Mouse (Mus musculus) ES-E14 (cell line): Measurements from ENCODE around the gene Olfr1271. TPM values are rescaled to one million over a fixed set of nuclear protein-coding genes. Genes with fewer than 3 reads are reported as not detected.
"Not testable (repeated sequence)": the region's sequence is repeated elsewhere in the genome, so short reads cannot be mapped to it uniquely, and the experiment has no call there.

Experiments used
- DNase-seq: peaks from one replicate; pipeline ENCODE4 v3.0.0-alpha.2; 2013; ENCODE audit warnings: low read depth, low spot score
- H3K27ac ChIP-seq: 2 replicates; pipeline ENCODE4 v1.5.1; 2012; ENCODE audit warnings: low read depth, mild to moderate bottlenecking, low read length, moderate library complexity, mixed read lengths; ENCODE audit not compliant: poor library complexity, insufficient read depth, severe bottlenecking
- H3K36me3 ChIP-seq: 2 replicates; pipeline ENCODE4 v1.6.1; 2012; ENCODE audit warnings: mild to moderate bottlenecking, low read length, moderate library complexity, mixed read lengths; ENCODE audit not compliant: control insufficient read depth, poor library complexity, insufficient read depth, severe bottlenecking
- H3K4me1 ChIP-seq, 2 experiments: fragments of 150-350 bp in 1 of 2; sonication (generic) in 1 of 2; 2 replicates each; pipeline ENCODE4 v1.6.1; 2012; ENCODE audit warnings: low read length in 2 of 2, mild to moderate bottlenecking in 1 of 2, mixed read lengths in 1 of 2; ENCODE audit not compliant: control insufficient read depth in 2 of 2, insufficient read depth in 2 of 2, poor library complexity in 1 of 2
- H3K4me3 ChIP-seq, 2 experiments: fragments of 150-350 bp in 1 of 2; sonication (generic) in 1 of 2; 2 replicates each; pipeline ENCODE4 v1.5.1; 2012; ENCODE audit warnings: low read length in 2 of 2, low read depth in 1 of 2, mild to moderate bottlenecking in 1 of 2, mixed read lengths in 1 of 2; ENCODE audit not compliant: insufficient read depth in 1 of 2, poor library complexity in 1 of 2, severe bottlenecking in 1 of 2
- H3K9ac ChIP-seq: 2 replicates; pipeline ENCODE4 v1.6.1; 2012; ENCODE audit warnings: low read depth, mild to moderate bottlenecking, low read length, mixed read lengths; ENCODE audit not compliant: poor library complexity, insufficient read depth, severe bottlenecking
- H3K9me3 ChIP-seq: fragments of 150-350 bp; sonication (generic); 2 replicates; pipeline ENCODE4 v1.6.1; 2012; ENCODE audit warnings: low read depth, mild to moderate bottlenecking, low read length; ENCODE audit not compliant: control insufficient read depth, insufficient read depth
- CHD2 ChIP-seq: IDR thresholded peaks from 2 replicates; pipeline ENCODE4 v1.6.1; 2014; ENCODE audit warnings: mild to moderate bottlenecking, low read depth, low read length, inconsistent platforms
- HCFC1 ChIP-seq: IDR thresholded peaks from 2 replicates; pipeline ENCODE4 v1.6.1; 2012; ENCODE audit warnings: low read length, inconsistent platforms, borderline replicate concordance; ENCODE audit not compliant: insufficient read depth
- MAFK ChIP-seq: IDR thresholded peaks from 2 replicates; pipeline ENCODE4 v1.6.1; 2014; ENCODE audit warnings: mild to moderate bottlenecking, low read depth, low read length, inconsistent platforms; ENCODE audit not compliant: insufficient read depth
- ZC3H11A ChIP-seq: IDR thresholded peaks from 2 replicates; pipeline ENCODE4 v1.6.1; 2012; ENCODE audit warnings: low read depth, mild to moderate bottlenecking, inconsistent platforms, low read length, borderline replicate concordance
- ZNF384 ChIP-seq: IDR thresholded peaks from 2 replicates; pipeline ENCODE4 v1.6.1; 2012; ENCODE audit warnings: low read depth, low read length, inconsistent platforms
- in situ Hi-C, 2 experiments: fragments of 600-800 bp; cut with MboI; formaldehyde crosslinking; loops; one replicate each; pipeline ENCODE4 v1.15.1; 2025; ENCODE audit warnings: low sequenced_read_pairs in 2 of 2, inconsistent platforms in 1 of 2; ENCODE audit not compliant: unreplicated experiment in 2 of 2
- total RNA-seq: library from RNA; depleted of rRNA; stranded (reverse); fragments of 300-350 nt; gene quantifications from 2 replicates; pipeline ENCODE4 v1.2.3, GENCODE M21; 2012; rRNA removed

The Olfr1271 gene
- total RNA-seq, result not detected in 2 replicates

DNA sequence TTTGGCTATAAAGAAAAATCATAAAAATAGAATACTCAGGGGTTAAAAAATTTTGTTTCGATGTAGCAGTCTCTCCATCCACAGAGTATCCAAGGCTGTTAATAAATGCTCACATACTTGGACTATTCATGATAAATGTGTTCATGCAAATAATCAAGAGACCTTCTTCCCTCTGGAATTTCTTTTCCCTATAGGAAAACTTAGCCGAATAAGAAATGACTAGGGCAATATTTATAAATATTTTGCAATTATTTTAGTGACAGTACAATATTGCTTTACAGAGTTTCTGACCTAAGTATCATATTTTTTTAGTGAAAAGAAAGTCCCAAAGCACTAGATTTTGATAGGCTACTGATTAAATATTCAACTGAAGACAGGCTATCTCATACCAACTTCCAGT lies at the start of gene Olfr1271:
Gene Olfr1271, minus strand, starts transcription at position 101 of the 400 bp plus-strand sequence.
- H3K9me3 ChIP-seq, result no peaks in the 10 kb centered on the region

DNA sequence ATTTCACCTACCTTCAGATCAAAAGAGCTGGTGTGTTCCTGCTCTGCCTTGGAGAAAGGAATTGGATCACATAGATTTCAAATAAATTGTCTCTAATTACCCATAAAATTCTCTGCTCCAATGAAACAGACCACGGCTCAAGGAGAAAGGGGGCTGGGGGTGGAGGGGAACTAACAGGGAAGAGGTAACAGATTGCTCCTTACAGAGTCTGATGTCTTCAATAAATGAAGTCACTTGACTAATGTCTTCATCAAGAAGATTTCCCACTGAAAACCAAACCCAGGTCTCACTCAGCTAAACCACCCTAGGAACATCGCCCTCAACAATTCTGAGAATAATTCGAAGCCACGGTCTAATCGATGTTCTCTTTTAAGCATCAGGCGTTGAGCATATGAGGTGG lies 21.9 kb upstream of the Olfr1271 start, which contains the start of gene Olfr1272:
Gene Olfr1272, minus strand, starts transcription at position 101 of the 400 bp plus-strand sequence.
- no peak for DNase-seq
- Histone ChIP-seq H3K36me3 (no peaks in the 10 kb centered on the region), H3K27ac (no peak within 1 kb of the TSS), H3K9me3 (no peaks in the 10 kb centered on the region), H3K4me1 (no peaks in the 10 kb centered on the region), H3K9ac (no peak within 1 kb of the TSS), H3K4me3 (no peak within 1 kb of the TSS)
- in situ Hi-C loops, result no loop called here
- TF ChIP-seq HCFC1, result no peak
- TF ChIP-seq CHD2, result no peak

More for the DNA sequence above, at the start of gene Olfr1271:
- DNase-seq, result no peak
- TF ChIP-seq CHD2 (no peak), ZNF384 (no peak), HCFC1 (no peak), ZC3H11A (no peak), MAFK (no peak)
- H3K9ac ChIP-seq, result no peak within 1 kb of the TSS
- in situ Hi-C loops, result no loop called here
- no peaks in the 10 kb centered on the region for H3K4me1 ChIP-seq
- no peak within 1 kb of the TSS for H3K4me3 ChIP-seq
- H3K27ac ChIP-seq, result no peak within 1 kb of the TSS
- H3K36me3 ChIP-seq, result no peaks in the 10 kb centered on the region

- Histone ChIP-seq H3K36me3 (no peaks in the 10 kb centered on the region), H3K9ac (no peak within 1 kb of the TSS), H3K4me3 (no peak within 1 kb of the TSS), H3K4me1 (no peaks in the 10 kb centered on the region), H3K27ac (no peak within 1 kb of the TSS), H3K9me3 (no peaks in the 10 kb centered on the region)
- TF ChIP-seq ZC3H11A, result no peak
- TF ChIP-seq ZNF384, result no peak
- TF ChIP-seq HCFC1, result no peak
- no peak for TF ChIP-seq CHD2
- no peak for TF ChIP-seq MAFK
- no peak for DNase-seq
- in situ Hi-C loops, result no loop called here
Measured at GRCm38 (mm10) chr2:90257492-90257891, 13.3 kb downstream of the Olfr1271 start, which contains the start of gene Olfr142. Gene Olfr142, minus strand, starts transcription at chr2:90257592.

GRCm38 (mm10) chr2:90224393-90224792 lies 46.4 kb downstream of the Olfr1271 start, which contains the start of gene Olfr1506:
Gene Olfr1506, minus strand, starts transcription at chr2:90224493.
- H3K4me1 ChIP-seq, H3K4me3 ChIP-seq, H3K9me3 ChIP-seq, H3K27ac ChIP-seq, H3K9ac ChIP-seq, in situ Hi-C loops, DNase-seq, H3K36me3 ChIP-seq: not testable (repeated sequence)

Other genes with a start within 250 kb of the Olfr1271 start
- gene Olfr1264, start 245.5 kb downstream of the Olfr1271 start, total RNA-seq, result not detected in 2 replicates
- gene Olfr1265, start 235.7 kb downstream of the Olfr1271 start, total RNA-seq, result not detected in 2 replicates
- gene Olfr140, start 207.4 kb downstream of the Olfr1271 start, total RNA-seq, result not detected in 2 replicates
- not detected in 2 replicates for gene Olfr1269, start 149.6 kb downstream of the Olfr1271 start, total RNA-seq
- gene Olfr32, start 128.7 kb downstream of the Olfr1271 start, total RNA-seq, result not detected in 2 replicates
- gene Olfr1270, start 117.9 kb downstream of the Olfr1271 start, total RNA-seq, result not detected in 2 replicates
- gene Olfr1506, start 46.5 kb downstream of the Olfr1271 start, total RNA-seq, result 0.13 TPM in 1 of 2 replicates, not detected in the other
- gene Olfr142, start 13.4 kb downstream of the Olfr1271 start, total RNA-seq, result not detected in 2 replicates
- not detected in 2 replicates for gene Olfr1272, start 21.8 kb upstream of the Olfr1271 start, total RNA-seq
- 0.11 TPM in 1 of 2 replicates, not detected in the other for gene Gm13769, start 51.2 kb upstream of the Olfr1271 start, total RNA-seq
- not detected in 2 replicates for gene Olfr1274-ps, start 127.7 kb upstream of the Olfr1271 start, total RNA-seq